Mouse (Mus musculus) megakaryocyte, embryonic 14.5 days (primary cell): ENCODE data around the gene Vill.

Experiments
- FLI1 ChIP-seq: IDR thresholded peaks from 2 replicates; pipeline ENCODE4 v1.6.1; 2012; ENCODE audit warnings: low read length, inconsistent platforms, mixed read lengths
- GATA1 ChIP-seq: IDR thresholded peaks from 3 replicates; pipeline ENCODE4 v1.6.1; 2012; ENCODE audit warnings: mixed read lengths, low read length, inconsistent platforms, borderline replicate concordance

DNA sequence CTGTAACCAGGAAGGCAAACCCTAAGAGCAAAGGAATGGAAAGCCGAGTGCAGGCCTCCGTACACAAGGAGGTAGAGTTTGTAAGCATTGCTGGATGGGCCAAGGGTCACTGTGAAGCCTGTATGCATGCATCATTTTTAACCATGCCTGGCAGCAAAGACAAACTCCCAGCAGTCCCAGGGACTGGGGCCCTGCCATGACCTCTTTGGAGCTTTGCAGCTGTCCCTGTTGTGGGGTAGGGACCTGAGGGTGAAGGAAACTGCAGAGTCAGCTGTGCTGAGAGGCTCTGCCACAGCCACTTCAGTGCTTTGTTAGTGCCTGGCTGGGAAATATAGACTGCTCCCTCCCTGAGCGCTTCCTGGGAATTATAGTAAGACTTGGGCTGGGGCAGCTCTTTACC, 58.1 kb downstream of the Vill start:
- TF ChIP-seq FLI1 (no peak), GATA1 (no peak)
